Mouse (Mus musculus): ENCODE measurements around the gene Mmp27. TPM values are rescaled to one million over a fixed set of nuclear protein-coding genes. Genes with fewer than 3 reads are reported as not detected.

Gene Mmp27
- polyA plus RNA-seq, 1 experiment from 2014 or later: not detected

DNA sequence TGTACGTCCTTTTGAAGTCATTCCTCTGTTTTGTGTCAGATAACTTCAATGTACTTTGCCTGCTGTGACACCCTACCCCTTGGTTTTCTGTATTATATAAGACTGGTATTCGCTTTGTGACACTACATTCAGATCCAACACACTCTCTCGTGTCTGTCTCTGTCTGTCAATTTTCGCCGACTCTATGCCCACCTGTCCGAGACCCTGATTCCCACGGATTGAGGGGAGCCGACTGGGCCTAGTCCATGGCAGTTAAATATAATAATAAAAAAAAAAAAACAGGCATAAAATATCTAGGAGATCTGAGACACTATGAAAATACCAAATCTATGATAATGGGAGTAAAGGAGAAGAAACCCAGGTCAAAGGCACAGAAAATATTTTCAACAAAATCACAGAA is 18.9 kb downstream of the Mmp27 start:
- no peaks in the 10 kb centered on the region for H3K36me3 ChIP-seq (ENCODE audit: control insufficient read depth, insufficient read depth, low read length)
- no peaks in the 10 kb centered on the region for H3K27me3 ChIP-seq (replicated peaks; ENCODE audit: control insufficient read depth, insufficient read depth, low read length)
- no peak overlapping the region for H3K4me3 ChIP-seq (ENCODE audit: low read depth, low read length)
- H3K9me3 ChIP-seq (ENCODE audit: control insufficient read depth, low read length): no peaks in the 10 kb centered on the region
- H3K9ac ChIP-seq (ENCODE audit: low read depth, low read length): no peak overlapping the region
- no peak overlapping the region for H3K4me2 ChIP-seq
- H3K27ac ChIP-seq (ENCODE audit: low read depth, low read length): no peak overlapping the region
- no peak for ATAC-seq (replicated peaks; ENCODE audit: low FRiP score)
- no peaks in the 10 kb centered on the region for H3K4me1 ChIP-seq (replicated peaks; ENCODE audit: control insufficient read depth, insufficient read depth, low read length)
- no peak for DNase-seq (ENCODE audit: low spot score)
- WGBS: 64% methylated on average over 8 of the region's 8 CpGs

GRCm38 (mm10) chr9:7593272-7593812 is 22.1 kb downstream of the Mmp27 start:
- Histone ChIP-seq H3K9ac (ENCODE audit: low read depth, low read length) (no peak overlapping the region), H3K27ac (ENCODE audit: low read depth, low read length) (no peak overlapping the region), H3K4me2 (no peak overlapping the region), H3K9me3 (ENCODE audit: control insufficient read depth, low read length) (no peaks in the 10 kb centered on the region), H3K36me3 (ENCODE audit: control insufficient read depth, insufficient read depth, low read length) (no peaks in the 10 kb centered on the region), H3K4me1 (replicated peaks; ENCODE audit: control insufficient read depth, insufficient read depth, low read length) (no peaks in the 10 kb centered on the region), H3K4me3 (ENCODE audit: low read depth, low read length) (no peak overlapping the region), H3K27me3 (replicated peaks; ENCODE audit: control insufficient read depth, insufficient read depth, low read length) (no peaks in the 10 kb centered on the region)
- no peak for DNase-seq (ENCODE audit: low spot score)
- 83% methylated on average over 3 of the region's 3 CpGs for WGBS
- no peak for ATAC-seq (replicated peaks; ENCODE audit: low FRiP score)

- no peaks in the 10 kb centered on the region for H3K27me3 ChIP-seq (replicated peaks; ENCODE audit: control insufficient read depth, insufficient read depth, low read length)
- no peaks in the 10 kb centered on the region for H3K4me1 ChIP-seq (replicated peaks; ENCODE audit: control insufficient read depth, insufficient read depth, low read length)
- no peak overlapping the region for H3K27ac ChIP-seq (ENCODE audit: low read depth, low read length)
- WGBS: 14% methylated on average over 6 of the region's 6 CpGs
- peak overlapping the region; percentile 47; the same call in 1 of the 2 replicates for H3K4me2 ChIP-seq
- peak; percentile 83 for ATAC-seq (replicated peaks; ENCODE audit: low FRiP score)
- H3K4me3 ChIP-seq (ENCODE audit: low read depth, low read length): peak overlapping the region; percentile 26; the same call in 1 of the 2 replicates
- peak; percentile 49 for DNase-seq (ENCODE audit: low spot score)
- H3K9ac ChIP-seq (ENCODE audit: low read depth, low read length): no peak overlapping the region
- no peaks in the 10 kb centered on the region for H3K36me3 ChIP-seq (ENCODE audit: control insufficient read depth, insufficient read depth, low read length)
- no peaks in the 10 kb centered on the region for H3K9me3 ChIP-seq (ENCODE audit: control insufficient read depth, low read length)
These were observed 23.8 kb downstream of the Mmp27 start for GRCm38 (mm10) chr9:7594816-7595540.

DNA sequence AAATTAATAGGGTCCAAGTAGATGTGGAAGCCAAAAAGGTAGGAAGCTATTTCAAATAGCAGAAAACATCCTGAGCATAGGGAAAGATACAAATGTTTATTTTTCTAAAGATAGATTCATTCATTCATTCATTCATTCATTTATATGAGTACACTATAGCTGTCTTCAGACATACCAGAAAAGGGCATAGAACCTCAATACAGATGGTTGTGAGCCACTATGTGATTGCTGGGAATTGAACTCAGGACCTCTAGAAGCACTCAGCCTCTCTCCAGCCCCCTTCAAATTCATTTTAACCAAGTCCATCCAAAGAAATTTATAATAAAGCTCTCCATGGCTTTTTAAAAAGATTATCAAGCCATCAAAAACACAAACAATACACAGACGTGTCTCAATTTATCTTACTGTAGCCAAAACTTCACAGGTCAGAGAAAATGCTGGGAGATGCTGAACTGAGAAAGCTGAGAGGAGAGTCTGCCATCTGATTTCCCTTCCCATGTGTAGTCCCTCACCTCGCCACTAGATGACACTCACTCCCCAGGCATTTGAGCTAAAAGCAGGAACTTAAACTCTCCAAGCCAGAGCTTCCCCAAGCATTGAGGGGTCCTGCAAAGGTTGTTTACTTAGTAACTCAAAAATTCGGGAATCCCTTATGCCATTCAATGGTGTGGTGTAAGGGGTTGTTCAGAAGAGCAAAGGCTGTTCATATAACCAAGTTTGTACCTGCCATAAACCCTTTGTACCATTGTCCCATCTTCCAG is 32.0 kb downstream of the Mmp27 start:
- peak; percentile 52 for DNase-seq (ENCODE audit: low spot score)
- 3% methylated on average over 3 of the region's 3 CpGs for WGBS

DNA sequence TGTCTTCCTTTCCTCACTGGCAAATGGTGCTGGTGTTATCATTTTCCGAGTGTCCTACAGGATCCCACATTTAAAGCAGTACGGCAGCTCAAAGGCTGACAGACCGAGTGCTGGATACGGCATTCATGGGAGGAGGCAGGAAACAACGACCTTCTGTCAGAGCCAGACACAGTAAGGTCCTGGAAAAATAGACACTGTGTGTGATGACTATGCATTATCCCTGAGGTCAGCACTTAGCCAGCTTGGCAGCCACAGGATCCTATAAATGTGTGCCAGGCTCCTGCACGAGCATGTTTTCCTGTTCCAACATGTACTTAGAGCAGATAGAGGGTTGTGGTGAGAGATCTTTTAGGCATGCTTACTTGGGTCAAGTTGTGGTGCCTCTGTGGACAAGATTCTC is 32.8 kb downstream of the Mmp27 start:
- H3K27ac ChIP-seq (ENCODE audit: low read depth, low read length): no peak overlapping the region
- H3K9ac ChIP-seq (ENCODE audit: low read depth, low read length): no peak overlapping the region
- H3K27me3 ChIP-seq (replicated peaks; ENCODE audit: control insufficient read depth, insufficient read depth, low read length): no peaks in the 10 kb centered on the region
- no peak overlapping the region for H3K4me2 ChIP-seq
- no peaks in the 10 kb centered on the region for H3K4me1 ChIP-seq (replicated peaks; ENCODE audit: control insufficient read depth, insufficient read depth, low read length)
- ATAC-seq (replicated peaks; ENCODE audit: low FRiP score): 0 out of 2 replicates have a peak, but pooled peaks have one; percentile 15
- 65% methylated on average over 6 of the region's 6 CpGs for WGBS
- H3K9me3 ChIP-seq (ENCODE audit: control insufficient read depth, low read length): no peaks in the 10 kb centered on the region
- H3K4me3 ChIP-seq (ENCODE audit: low read depth, low read length): no peak overlapping the region
- H3K36me3 ChIP-seq (ENCODE audit: control insufficient read depth, insufficient read depth, low read length): no peaks in the 10 kb centered on the region
- DNase-seq (ENCODE audit: low spot score): no peak

More for the DNA sequence above, 32.0 kb downstream of the Mmp27 start:
- H3K4me3 ChIP-seq (ENCODE audit: low read depth, low read length): no peak overlapping the region
- no peaks in the 10 kb centered on the region for H3K27me3 ChIP-seq (replicated peaks; ENCODE audit: control insufficient read depth, insufficient read depth, low read length)
- H3K4me2 ChIP-seq: no peak overlapping the region
- no peaks in the 10 kb centered on the region for H3K9me3 ChIP-seq (ENCODE audit: control insufficient read depth, low read length)
- ATAC-seq (replicated peaks; ENCODE audit: low FRiP score): peak; percentile 34; the same call in 1 of the 2 replicates
- no peak overlapping the region for H3K9ac ChIP-seq (ENCODE audit: low read depth, low read length)
- H3K36me3 ChIP-seq (ENCODE audit: control insufficient read depth, insufficient read depth, low read length): no peaks in the 10 kb centered on the region
- H3K27ac ChIP-seq (ENCODE audit: low read depth, low read length): no peak overlapping the region
- H3K4me1 ChIP-seq (replicated peaks; ENCODE audit: control insufficient read depth, insufficient read depth, low read length): no peaks in the 10 kb centered on the region

GRCm38 (mm10) chr9:7605638-7606037 is 34.4 kb downstream of the Mmp27 start:
- no peaks in the 10 kb centered on the region for H3K36me3 ChIP-seq (ENCODE audit: control insufficient read depth, insufficient read depth, low read length)
- 84% methylated on average over 12 of the region's 12 CpGs for WGBS
- ATAC-seq (replicated peaks; ENCODE audit: low FRiP score) (no peak), DNase-seq (ENCODE audit: low spot score) (no peak)
- H3K9ac ChIP-seq (ENCODE audit: low read depth, low read length): no peak overlapping the region
- H3K27me3 ChIP-seq (replicated peaks; ENCODE audit: control insufficient read depth, insufficient read depth, low read length): no peaks in the 10 kb centered on the region
- no peak overlapping the region for H3K4me2 ChIP-seq
- H3K9me3 ChIP-seq (ENCODE audit: control insufficient read depth, low read length): no peaks in the 10 kb centered on the region
- H3K4me1 ChIP-seq (replicated peaks; ENCODE audit: control insufficient read depth, insufficient read depth, low read length): no peaks in the 10 kb centered on the region
- H3K4me3 ChIP-seq (ENCODE audit: low read depth, low read length): no peak overlapping the region
- H3K27ac ChIP-seq (ENCODE audit: low read depth, low read length): no peak overlapping the region

GRCm38 (mm10) chr9:7622582-7622981 is 51.4 kb downstream of the Mmp27 start:
- ATAC-seq (replicated peaks; ENCODE audit: low FRiP score): no peak

DNA sequence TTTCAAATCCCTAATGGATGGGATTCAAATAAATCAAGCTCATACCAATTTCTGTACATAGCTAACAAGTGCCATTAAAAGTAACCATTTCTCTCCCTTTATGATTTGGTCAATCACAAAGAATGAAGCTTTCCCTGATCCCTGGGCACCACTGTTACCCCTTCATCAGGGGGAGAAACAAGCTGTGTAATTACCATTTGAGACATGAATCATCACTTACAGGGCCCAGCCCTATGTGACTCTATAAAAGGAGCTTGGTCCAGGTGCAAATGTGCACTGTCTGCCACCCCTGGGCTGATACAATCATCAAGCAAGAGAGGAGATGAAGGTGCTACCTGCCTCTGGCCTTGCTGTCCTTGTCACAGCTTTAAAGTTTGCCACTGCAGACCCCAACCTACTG is 56.7 kb downstream of the Mmp27 start, which contains the start of gene Mmp20:
Mmp20 (plus strand) TSS at position 301 of the 400 bp plus-strand sequence.
- no peak within 1 kb of the TSS for H3K9ac ChIP-seq (ENCODE audit: low read depth, low read length)
- no peaks in the 10 kb centered on the region for H3K4me1 ChIP-seq (replicated peaks; ENCODE audit: control insufficient read depth, insufficient read depth, low read length)
- H3K27ac ChIP-seq (ENCODE audit: low read depth, low read length): no peak within 1 kb of the TSS
- no peak within 1 kb of the TSS for H3K4me3 ChIP-seq (ENCODE audit: low read depth, low read length)
- ATAC-seq (replicated peaks; ENCODE audit: low FRiP score) (no peak), DNase-seq (ENCODE audit: low spot score) (no peak)
- no peaks in the 10 kb centered on the region for H3K9me3 ChIP-seq (ENCODE audit: control insufficient read depth, low read length)
- H3K36me3 ChIP-seq (ENCODE audit: control insufficient read depth, insufficient read depth, low read length): no peaks in the 10 kb centered on the region
- H3K27me3 ChIP-seq (replicated peaks; ENCODE audit: control insufficient read depth, insufficient read depth, low read length): no peaks in the 10 kb centered on the region
- no peak within 1 kb of the TSS for H3K4me2 ChIP-seq

More at GRCm38 (mm10) chr9:7622582-7622981, 51.4 kb downstream of the Mmp27 start:
- Histone ChIP-seq H3K27me3 (replicated peaks; ENCODE audit: control insufficient read depth, insufficient read depth, low read length) (no peaks in the 10 kb centered on the region), H3K9me3 (ENCODE audit: control insufficient read depth, low read length) (no peaks in the 10 kb centered on the region), H3K4me3 (ENCODE audit: low read depth, low read length) (no peak overlapping the region), H3K27ac (ENCODE audit: low read depth, low read length) (no peak overlapping the region), H3K36me3 (ENCODE audit: control insufficient read depth, insufficient read depth, low read length) (no peaks in the 10 kb centered on the region), H3K4me2 (no peak overlapping the region), H3K4me1 (replicated peaks; ENCODE audit: control insufficient read depth, insufficient read depth, low read length) (no peaks in the 10 kb centered on the region), H3K9ac (ENCODE audit: low read depth, low read length) (no peak overlapping the region)
- WGBS: 61% methylated on average over 3 of the region's 3 CpGs
- DNase-seq (ENCODE audit: low spot score): no peak
